Mouse (Mus musculus): ENCODE data around the gene Dimt1. TPM values are rescaled to one million over a fixed set of nuclear protein-coding genes. Genes with fewer than 3 reads are reported as not detected.
"Not testable (repeated sequence)": the region's sequence is repeated elsewhere in the genome, so short reads cannot be mapped to it uniquely, and the experiment has no call there.

Dimt1 gene
- total and polyA plus RNA-seq, 2 experiments, result 3.4 to 4.4 TPM

GRCm38 (mm10) chr13:106996891-106997290 is 50.0 kb downstream of the Dimt1 start:
- H3K9ac ChIP-seq (ENCODE audit: low read depth, low read length), result no peak overlapping the region
- peaks cover 3% of the 10 kb centered on the region; the same call in 1 of the 2 replicates for H3K4me1 ChIP-seq (ENCODE audit: control insufficient read depth, insufficient read depth, low read length)
- no peaks in the 10 kb centered on the region for H3K27me3 ChIP-seq (ENCODE audit: control insufficient read depth, insufficient read depth, low read length)
- DNase-seq (ENCODE audit: extremely low read depth, low read depth, low spot score), result no peak
- WGBS, result 47% methylated on average over 2 of the region's 2 CpGs
- no peak overlapping the region for H3K4me3 ChIP-seq (ENCODE audit: insufficient read depth, low read depth, low read length)
- no peak overlapping the region for H3K27ac ChIP-seq (replicated peaks; ENCODE audit: insufficient read depth, low read depth, low read length)
- peaks cover 11% of the 10 kb centered on the region; the same call in 1 of the 2 replicates for H3K36me3 ChIP-seq (ENCODE audit: control insufficient read depth, insufficient read depth, low read length)
- no peak for TF ChIP-seq CTCF (IDR thresholded peaks at IDR 0.05; ENCODE audit: low read depth, low read length)
- TF ChIP-seq POLR2A (IDR thresholded peaks at IDR 0.05; ENCODE audit: extremely low read depth, insufficient read depth, low read length), result no peak
- peaks cover 18% of the 10 kb centered on the region for H3K79me2 ChIP-seq (ENCODE audit: control insufficient read depth, insufficient read depth, low read length)

GRCm38 (mm10) chr13:106997557-106997956 is 50.6 kb downstream of the Dimt1 start:
- not testable (repeated sequence) for H3K36me3 ChIP-seq (ENCODE audit: control insufficient read depth, insufficient read depth, low read length); H3K4me3 ChIP-seq (ENCODE audit: insufficient read depth, low read depth, low read length); H3K4me1 ChIP-seq (ENCODE audit: control insufficient read depth, insufficient read depth, low read length); DNase-seq (ENCODE audit: extremely low read depth, low read depth, low spot score); H3K27ac ChIP-seq (replicated peaks; ENCODE audit: insufficient read depth, low read depth, low read length); H3K27me3 ChIP-seq (ENCODE audit: control insufficient read depth, insufficient read depth, low read length); H3K9ac ChIP-seq (ENCODE audit: low read depth, low read length)
- peaks cover 21% of the 10 kb centered on the region for H3K79me2 ChIP-seq (ENCODE audit: control insufficient read depth, insufficient read depth, low read length)
- 97% methylated on average over 4 of the region's 4 CpGs for WGBS

- Histone ChIP-seq H3K4me3 (ENCODE audit: insufficient read depth, low read depth, low read length) (no peak overlapping the region), H3K27me3 (ENCODE audit: control insufficient read depth, insufficient read depth, low read length) (no peaks in the 10 kb centered on the region), H3K4me1 (ENCODE audit: control insufficient read depth, insufficient read depth, low read length) (peaks cover 3% of the 10 kb centered on the region; the same call in 1 of the 2 replicates), H3K27ac (replicated peaks; ENCODE audit: insufficient read depth, low read depth, low read length) (no peak overlapping the region), H3K36me3 (ENCODE audit: control insufficient read depth, insufficient read depth, low read length) (peaks cover 5% of the 10 kb centered on the region; the same call in 1 of the 2 replicates), H3K79me2 (ENCODE audit: control insufficient read depth, insufficient read depth, low read length) (peaks cover 25% of the 10 kb centered on the region), H3K9ac (ENCODE audit: low read depth, low read length) (no peak overlapping the region)
- DNase-seq (ENCODE audit: extremely low read depth, low read depth, low spot score), result no peak
- 97% methylated on average over 2 of the region's 2 CpGs for WGBS
- TF ChIP-seq POLR2A (IDR thresholded peaks at IDR 0.05; ENCODE audit: extremely low read depth, insufficient read depth, low read length) (no peak), CTCF (IDR thresholded peaks at IDR 0.05; ENCODE audit: low read depth, low read length) (no peak)
These were observed 51.1 kb downstream of the Dimt1 start for GRCm38 (mm10) chr13:106998026-106998425.

GRCm38 (mm10) chr13:106998671-106999070 is 51.7 kb downstream of the Dimt1 start:
- Histone ChIP-seq H3K4me3 (ENCODE audit: insufficient read depth, low read depth, low read length) (no peak overlapping the region), H3K27ac (replicated peaks; ENCODE audit: insufficient read depth, low read depth, low read length) (no peak overlapping the region), H3K27me3 (ENCODE audit: control insufficient read depth, insufficient read depth, low read length) (no peaks in the 10 kb centered on the region), H3K36me3 (ENCODE audit: control insufficient read depth, insufficient read depth, low read length) (no peaks in the 10 kb centered on the region), H3K4me1 (ENCODE audit: control insufficient read depth, insufficient read depth, low read length) (peaks cover 3% of the 10 kb centered on the region; the same call in 1 of the 2 replicates), H3K79me2 (ENCODE audit: control insufficient read depth, insufficient read depth, low read length) (peaks cover 26% of the 10 kb centered on the region), H3K9ac (ENCODE audit: low read depth, low read length) (no peak overlapping the region)
- WGBS, result 74% methylated on average over 5 of the region's 5 CpGs
- peak; percentile 38 for DNase-seq (ENCODE audit: extremely low read depth, low read depth, low spot score)
- TF ChIP-seq POLR2A (IDR thresholded peaks at IDR 0.05; ENCODE audit: extremely low read depth, insufficient read depth, low read length), result no peak
- TF ChIP-seq CTCF (IDR thresholded peaks at IDR 0.05; ENCODE audit: low read depth, low read length), result no peak

- H3K79me2 ChIP-seq (ENCODE audit: control insufficient read depth, insufficient read depth, low read length), result peaks cover 20% of the 10 kb centered on the region
- no peak overlapping the region for H3K27ac ChIP-seq (replicated peaks; ENCODE audit: insufficient read depth, low read depth, low read length)
- no peak for TF ChIP-seq CTCF (IDR thresholded peaks at IDR 0.05; ENCODE audit: low read depth, low read length)
- no peak for TF ChIP-seq POLR2A (IDR thresholded peaks at IDR 0.05; ENCODE audit: extremely low read depth, insufficient read depth, low read length)
- no peak overlapping the region for H3K4me3 ChIP-seq (ENCODE audit: insufficient read depth, low read depth, low read length)
- no peaks in the 10 kb centered on the region for H3K36me3 ChIP-seq (ENCODE audit: control insufficient read depth, insufficient read depth, low read length)
- no peaks in the 10 kb centered on the region for H3K27me3 ChIP-seq (ENCODE audit: control insufficient read depth, insufficient read depth, low read length)
- DNase-seq (ENCODE audit: extremely low read depth, low read depth, low spot score), result no peak
- 72% methylated on average over 2 of the region's 2 CpGs for WGBS
- H3K9ac ChIP-seq (ENCODE audit: low read depth, low read length), result no peak overlapping the region
- peaks cover 6% of the 10 kb centered on the region; the same call in 1 of the 2 replicates for H3K4me1 ChIP-seq (ENCODE audit: control insufficient read depth, insufficient read depth, low read length)
These were observed 56.3 kb downstream of the Dimt1 start for GRCm38 (mm10) chr13:107003211-107003610.

- H3K36me3 ChIP-seq (ENCODE audit: control insufficient read depth, insufficient read depth, low read length), result no peaks in the 10 kb centered on the region
- no peak overlapping the region for H3K27ac ChIP-seq (replicated peaks; ENCODE audit: insufficient read depth, low read depth, low read length)
- no peak for DNase-seq (ENCODE audit: extremely low read depth, low read depth, low spot score)
- H3K27me3 ChIP-seq (ENCODE audit: control insufficient read depth, insufficient read depth, low read length), result no peaks in the 10 kb centered on the region
- peaks cover 11% of the 10 kb centered on the region; the same call in 1 of the 2 replicates for H3K79me2 ChIP-seq (ENCODE audit: control insufficient read depth, insufficient read depth, low read length)
- no peak overlapping the region for H3K4me3 ChIP-seq (ENCODE audit: insufficient read depth, low read depth, low read length)
- 92% methylated on average over 4 of the region's 4 CpGs for WGBS
- TF ChIP-seq CTCF (IDR thresholded peaks at IDR 0.05; ENCODE audit: low read depth, low read length) (no peak), POLR2A (IDR thresholded peaks at IDR 0.05; ENCODE audit: extremely low read depth, insufficient read depth, low read length) (no peak)
- H3K9ac ChIP-seq (ENCODE audit: low read depth, low read length), result no peak overlapping the region
- H3K4me1 ChIP-seq (ENCODE audit: control insufficient read depth, insufficient read depth, low read length), result peaks cover 4% of the 10 kb centered on the region; the same call in 1 of the 2 replicates
These were observed 61.2 kb downstream of the Dimt1 start for GRCm38 (mm10) chr13:107008174-107008573.

Other genes with a start within 250 kb of the Dimt1 start
- 17.5 and 20.3 TPM in 2 replicates for gene Ipo11, start 10.2 kb upstream of the Dimt1 start, total RNA-seq (2014; rRNA removed)
- 8.4 and 8.8 TPM in 2 replicates for gene Ipo11, start 10.2 kb upstream of the Dimt1 start, polyA plus RNA-seq (2012; rRNA removed)
- gene Kif2a, start 75.0 kb downstream of the Dimt1 start, total RNA-seq (2014; rRNA removed), result 5.3 and 5.4 TPM in 2 replicates
- gene Kif2a, start 75.0 kb downstream of the Dimt1 start, polyA plus RNA-seq (2012; rRNA removed), result 0.42 and 0.67 TPM in 2 replicates

Measured in liver, adult 2 months (tissue).